Mouse (Mus musculus) inflammation-experienced regulatory T-cells, adult 16 weeks (primary cell): ENCODE data around the gene Ankrd52. TPM values are rescaled to one million over a fixed set of nuclear protein-coding genes. Genes with fewer than 3 reads are reported as not detected.

Experiments
- polyA plus RNA-seq: library from polyadenylated mRNA; unstranded; fragments of 100-300 nt; shearing (Covaris generic); gene quantifications from one replicate; pipeline ENCODE4 v1.2.1, GENCODE M21; 2017

Ankrd52 gene
- 2.0 TPM for polyA plus RNA-seq

GRCm38 (mm10) chr10:128376455-128377211, at the start of gene Ankrd52:
TSS of gene Ankrd52 (plus strand) at chr10:128377115.

DNA sequence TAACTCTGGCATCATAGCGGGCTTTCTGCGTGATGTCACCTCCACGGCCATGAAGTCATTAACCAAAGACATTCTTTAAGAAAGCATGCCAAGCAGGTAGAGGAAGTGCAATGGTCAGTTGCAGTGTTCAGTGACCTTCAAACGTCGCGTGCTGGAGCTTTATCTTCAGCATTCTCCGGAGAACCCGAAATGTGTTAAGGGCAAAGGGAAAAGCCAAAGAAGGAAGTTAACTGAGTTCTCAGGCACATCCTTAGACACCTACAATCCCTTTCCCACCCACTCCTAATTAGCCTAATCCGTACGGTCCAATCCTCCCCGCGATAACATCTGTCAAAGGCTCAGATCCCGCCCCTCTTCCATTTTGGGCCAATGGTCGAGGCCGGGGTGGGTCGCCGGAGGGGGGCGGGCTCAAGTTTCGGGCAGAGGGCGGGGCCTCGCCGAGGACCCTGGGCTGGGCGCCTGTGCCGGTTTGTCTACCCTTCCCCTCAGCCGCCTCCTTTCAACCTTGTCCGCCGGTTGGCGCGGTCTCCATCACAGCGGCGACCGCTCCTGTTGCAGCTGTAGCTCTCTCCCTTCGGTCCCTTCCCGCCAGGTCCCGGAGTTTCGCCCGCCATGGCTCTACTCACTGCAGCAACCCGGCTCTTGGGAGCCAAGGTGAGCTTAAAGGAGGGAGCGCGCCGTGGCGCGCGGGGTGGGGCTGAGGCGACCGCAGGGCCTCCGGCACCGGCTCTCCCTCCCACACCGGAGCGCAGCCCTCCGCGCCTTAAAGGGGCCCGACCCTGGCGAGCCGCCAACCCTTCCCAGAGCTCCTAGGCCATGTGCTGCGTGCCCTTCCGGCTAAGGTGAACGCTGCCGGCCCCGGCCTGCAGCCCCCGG, 39.4 kb upstream of the Ankrd52 start, which contains the start of gene Cs:
Gene Cs (plus strand): TSS at position 429 of the 876 bp plus-strand sequence.

GRCm38 (mm10) chr10:128368402-128369217, 8.3 kb upstream of the Ankrd52 start, which contains the start of gene Coq10a:
TSS of gene Coq10a (minus strand) at chr10:128368997.

DNA sequence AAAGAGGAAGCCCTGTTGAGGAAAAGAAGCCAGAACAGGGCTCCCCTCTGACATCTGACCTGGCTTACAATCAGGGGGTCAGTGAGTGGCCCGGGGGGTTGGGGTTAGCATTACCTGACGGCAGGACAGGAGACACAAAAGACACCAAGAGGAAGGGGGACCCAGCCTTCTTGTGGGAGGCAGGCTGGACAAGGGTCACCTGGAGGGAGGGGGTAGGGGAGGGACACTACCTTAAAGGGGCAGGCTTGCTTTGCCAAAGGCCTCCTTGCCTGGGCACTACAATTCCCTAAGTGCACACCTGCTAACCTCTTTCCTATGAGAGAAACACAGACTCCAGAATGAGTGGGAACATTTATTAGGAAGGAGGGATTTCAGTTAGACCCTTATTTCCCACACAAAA, 24.1 kb downstream of the Ankrd52 start, which contains the start of gene Slc39a5:
Gene Slc39a5 (minus strand): TSS at position 174 of the 400 bp plus-strand sequence.

GRCm38 (mm10) chr10:128411211-128412054, 34.5 kb downstream of the Ankrd52 start, which contains the start of the genes Nabp2 and Rnf41:
TSS of gene Nabp2 (minus strand) at chr10:128411492.
TSS of gene Rnf41 (plus strand) at chr10:128411657.

Other genes starting within 250 kb of the Ankrd52 start
- 35.0 TPM for gene Rbms2, start 196.8 kb upstream of the Ankrd52 start, polyA plus RNA-seq
- 0.48 TPM for gene Gls2, start 182.7 kb upstream of the Ankrd52 start, polyA plus RNA-seq
- 15.4 TPM for gene Spryd4, start 165.3 kb upstream of the Ankrd52 start, polyA plus RNA-seq
- not detected for gene Mip, start 151.3 kb upstream of the Ankrd52 start, polyA plus RNA-seq
- gene Timeless, start 145.1 kb upstream of the Ankrd52 start, polyA plus RNA-seq: 27.6 TPM
- gene Apon, start 123.0 kb upstream of the Ankrd52 start, polyA plus RNA-seq: not detected
- gene Apof, start 108.4 kb upstream of the Ankrd52 start, polyA plus RNA-seq: not detected
- 92.9 TPM for gene Stat2, start 106.6 kb upstream of the Ankrd52 start, polyA plus RNA-seq
- not detected for gene Il23a, start 78.4 kb upstream of the Ankrd52 start, polyA plus RNA-seq
- gene Pan2, start 73.8 kb upstream of the Ankrd52 start, polyA plus RNA-seq: 54.5 TPM
- gene Cnpy2, start 54.7 kb upstream of the Ankrd52 start, polyA plus RNA-seq: 151 TPM
- gene Cs, start 39.4 kb upstream of the Ankrd52 start, polyA plus RNA-seq: 200 TPM
- 12.5 TPM for gene Coq10a, start 8.1 kb upstream of the Ankrd52 start, polyA plus RNA-seq
- 0.71 TPM for gene Slc39a5, start 24.1 kb downstream of the Ankrd52 start, polyA plus RNA-seq
- 130 TPM for gene Nabp2, start 34.4 kb downstream of the Ankrd52 start, polyA plus RNA-seq
- gene Rnf41, start 34.5 kb downstream of the Ankrd52 start, polyA plus RNA-seq: 58.1 TPM
- 143 TPM for gene Smarcc2, start 82.1 kb downstream of the Ankrd52 start, polyA plus RNA-seq
- 1,346 TPM for gene Myl6, start 117.0 kb downstream of the Ankrd52 start, polyA plus RNA-seq
- 5.6 TPM for gene Myl6b, start 121.6 kb downstream of the Ankrd52 start, polyA plus RNA-seq
- gene Esyt1, start 148.8 kb downstream of the Ankrd52 start, polyA plus RNA-seq: 212 TPM
- 40.2 TPM for gene Zc3h10, start 170.7 kb downstream of the Ankrd52 start, polyA plus RNA-seq
- gene Rpl41, start 172.2 kb downstream of the Ankrd52 start, polyA plus RNA-seq: 2,472 TPM
- gene Pa2g4, start 188.9 kb downstream of the Ankrd52 start, polyA plus RNA-seq: 35.3 TPM
- 12.6 TPM for gene Erbb3, start 212.5 kb downstream of the Ankrd52 start, polyA plus RNA-seq
- 590 TPM for gene Rps26, start 249.6 kb downstream of the Ankrd52 start, polyA plus RNA-seq